Mouse (Mus musculus) midbrain, embryonic 15.5 days (tissue): ENCODE measurements at regions not wholly inside any gene's neighbourhood (a gene's known extent, or its start where the extent isn't known, plus 50 kb on each side); places are given as distances from the start of the nearest gene placed in this dataset.

Source experiments
- ATAC-seq: fragments of 200-750 bp; cut with Nextera tagmentation; replicated peaks from 2 replicates; pipeline ENCODE4 v1.8.0; 2017; ENCODE audit warnings: moderate TSS enrichment
- H3K27ac ChIP-seq: fragments of 300-500 bp; sonication (generic); 2 replicates; pipeline ENCODE4 v1.5.1; 2015; ENCODE audit warnings: mild to moderate bottlenecking, inconsistent platforms
- H3K27me3 ChIP-seq: fragments of 300-500 bp; sonication (generic); replicated peaks from 2 replicates; pipeline ENCODE4 v1.6.1; 2015; ENCODE audit warnings: inconsistent platforms
- H3K36me3 ChIP-seq: fragments of 300-500 bp; sonication (generic); replicated peaks from 2 replicates; pipeline ENCODE4 v1.6.1; 2015; ENCODE audit warnings: inconsistent platforms
- H3K4me1 ChIP-seq: fragments of 300-500 bp; sonication (generic); 2 replicates; pipeline ENCODE4 v1.6.1; 2015; ENCODE audit warnings: inconsistent platforms
- H3K4me2 ChIP-seq: fragments of 300-500 bp; sonication (generic); 2 replicates; pipeline ENCODE4 v1.6.1; 2015; ENCODE audit warnings: inconsistent platforms, mild to moderate bottlenecking, moderate library complexity
- H3K4me3 ChIP-seq: fragments of 300-500 bp; sonication (generic); 2 replicates; pipeline ENCODE4 v1.5.1; 2015; ENCODE audit warnings: mild to moderate bottlenecking, inconsistent platforms
- H3K9ac ChIP-seq: fragments of 300-500 bp; sonication (generic); 2 replicates; pipeline ENCODE4 v1.6.1; 2015; ENCODE audit warnings: mild to moderate bottlenecking, inconsistent platforms
- H3K9me3 ChIP-seq: fragments of 300-500 bp; sonication (generic); 2 replicates; pipeline ENCODE4 v1.6.1; 2016; ENCODE audit warnings: inconsistent platforms
- WGBS: fragments of 180-500 bp; shearing (Covaris S2); methylation state at CpG from one replicate; pipeline ENCODE4 v1.1.7; 2015; ENCODE audit warnings: mixed read lengths; 5-methylcytosine and 5-hydroxymethylcytosine counted together

GRCm38 (mm10) chr17:15882245-15882644 is 51.4 kb upstream of the Rgmb start:
- H3K9me3 ChIP-seq: no peaks in the 10 kb centered on the region
- H3K9ac ChIP-seq: no peak overlapping the region
- no peak for ATAC-seq
- H3K36me3 ChIP-seq: no peaks in the 10 kb centered on the region
- 77% methylated on average over 2 of the region's 2 CpGs for WGBS
- H3K4me3 ChIP-seq: no peak overlapping the region
- H3K27me3 ChIP-seq: no peaks in the 10 kb centered on the region
- 0 out of 2 replicates have a peak overlapping the region, but pooled peaks have one; percentile 25 for H3K27ac ChIP-seq
- H3K4me1 ChIP-seq: peaks cover 15% of the 10 kb centered on the region
- H3K4me2 ChIP-seq: no peak overlapping the region
